Mouse (Mus musculus) liver, adult (tissue): Measurements from ENCODE around the gene Tnf.

ENCODE experiments used
- GATA4 ChIP-seq: IDR thresholded peaks from 2 replicates; pipeline ENCODE4 v1.6.1; 2014; ENCODE audit warnings: mild to moderate bottlenecking, low read length; ENCODE audit not compliant: insufficient replicate concordance

Gene Tnf

DNA sequence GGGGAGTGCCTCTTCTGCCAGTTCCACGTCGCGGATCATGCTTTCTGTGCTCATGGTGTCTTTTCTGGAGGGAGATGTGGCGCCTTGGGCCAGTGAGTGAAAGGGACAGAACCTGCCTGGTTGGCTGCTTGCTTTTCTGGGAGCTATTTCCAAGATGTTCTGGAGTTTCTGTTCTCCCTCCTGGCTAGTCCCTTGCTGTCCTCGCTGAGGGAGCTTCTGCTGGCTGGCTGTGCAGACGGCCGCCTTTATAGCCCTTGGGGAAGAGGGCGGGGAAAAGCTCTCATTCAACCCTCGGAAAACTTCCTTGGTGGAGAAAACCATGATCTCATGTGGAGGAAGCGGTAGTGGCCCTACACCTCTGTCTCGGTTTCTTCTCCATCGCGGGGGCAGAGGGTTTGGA, at the start of gene Tnf:
Tnf (minus strand) TSS at position 221 of the 400 bp plus-strand sequence.
- TF ChIP-seq GATA4 = no peak

DNA sequence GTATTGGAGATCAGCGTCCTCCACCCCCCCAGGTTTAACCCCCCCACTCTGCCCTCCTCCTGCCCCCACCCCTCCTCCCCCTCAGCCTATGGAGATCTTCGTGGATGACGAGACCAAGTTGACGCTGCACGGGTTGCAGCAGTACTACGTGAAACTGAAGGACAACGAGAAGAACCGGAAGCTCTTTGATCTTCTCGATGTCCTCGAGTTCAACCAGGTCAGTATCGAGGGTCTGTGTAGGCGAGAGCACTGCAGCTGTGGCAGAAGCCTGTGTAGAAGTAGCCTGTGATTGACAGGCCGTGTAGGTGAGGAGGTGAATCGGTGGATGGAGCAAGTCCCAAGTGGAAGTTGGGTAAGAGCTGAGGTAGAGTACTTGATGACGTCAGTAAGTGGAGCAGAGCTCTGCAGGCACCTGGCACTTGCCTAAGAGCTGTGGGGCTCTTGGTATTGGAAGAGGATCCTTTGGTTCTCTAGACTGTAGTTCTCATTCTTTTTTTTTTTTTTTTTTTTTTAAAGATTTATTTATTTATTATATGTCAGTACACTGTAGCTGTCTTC, 49.4 kb upstream of the Tnf start:
- TF ChIP-seq GATA4 = no peak

DNA sequence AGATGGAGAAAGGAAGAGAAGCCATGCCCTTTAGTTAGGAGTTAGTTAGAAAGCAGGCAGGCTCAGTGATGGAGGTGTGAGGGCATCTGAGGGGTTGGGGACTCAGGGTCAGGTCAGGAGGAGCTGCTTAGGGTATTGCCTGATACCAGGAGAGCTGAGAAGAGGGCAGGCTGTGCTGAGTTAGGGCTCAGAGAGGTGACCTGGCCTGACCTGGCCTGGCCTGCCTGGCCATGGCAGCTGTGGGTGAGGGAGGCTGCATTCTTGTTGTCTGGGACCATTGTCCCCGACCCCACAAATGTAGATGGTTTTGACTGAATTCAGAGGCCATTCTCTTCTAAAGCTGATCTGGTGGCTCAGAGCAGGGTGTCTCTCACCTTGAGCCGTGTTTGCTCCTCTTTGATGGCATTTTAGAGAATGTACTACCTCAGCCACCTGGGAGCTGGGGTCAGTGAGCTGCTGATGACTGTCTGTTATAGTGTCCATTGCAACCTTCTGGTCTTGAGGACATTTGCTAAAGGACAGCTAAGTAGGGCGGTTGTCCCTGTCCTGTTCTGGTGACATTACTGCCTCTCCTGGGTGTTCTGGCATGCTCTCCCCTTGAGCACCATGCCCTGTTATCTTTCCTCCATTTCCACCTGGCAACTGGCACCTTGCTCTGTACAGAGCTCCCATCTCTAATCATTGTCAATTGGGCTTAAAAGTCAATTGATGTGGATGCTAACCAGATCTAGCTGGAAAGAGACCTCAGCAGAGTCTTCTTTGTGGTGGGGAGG, 48.7 kb upstream of the Tnf start:
- no peak for TF ChIP-seq GATA4

DNA sequence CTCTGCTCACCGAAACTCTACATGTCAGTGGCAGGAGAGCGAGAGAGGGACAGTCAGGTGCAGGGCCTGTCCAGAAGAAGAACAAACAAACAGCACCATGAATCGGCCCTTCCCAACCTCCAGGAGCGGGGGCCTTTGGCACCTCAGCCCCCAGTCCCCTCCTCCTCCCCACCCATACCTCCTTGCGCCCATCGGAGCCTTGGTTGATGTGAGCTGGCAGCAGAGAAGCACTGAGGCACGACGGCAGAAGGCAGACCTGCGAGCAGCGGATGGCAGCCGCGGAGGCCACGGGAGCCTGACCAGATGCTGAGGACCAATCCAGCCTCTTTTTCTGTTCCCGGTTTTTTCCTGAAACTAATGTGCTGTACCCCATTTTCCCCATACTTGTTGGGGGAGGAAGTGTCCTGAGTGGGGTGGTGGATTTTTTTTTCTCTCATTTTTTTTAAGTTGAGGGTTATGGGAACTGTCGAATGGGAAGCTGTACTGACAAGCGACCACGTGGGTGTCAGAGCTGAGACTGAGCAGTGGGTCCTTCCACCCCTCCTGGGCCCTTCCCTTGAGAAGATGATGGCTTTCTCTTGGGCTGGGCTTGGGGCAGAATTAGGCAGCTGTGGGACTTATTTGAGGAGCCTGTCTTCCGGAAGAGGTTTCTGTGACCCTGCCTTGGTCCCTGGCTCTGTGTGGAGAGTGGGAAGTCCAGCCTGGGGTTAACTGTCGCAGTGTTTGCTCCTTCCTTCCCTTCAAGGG, 47.8 kb upstream of the Tnf start:
- TF ChIP-seq GATA4 = no peak

DNA sequence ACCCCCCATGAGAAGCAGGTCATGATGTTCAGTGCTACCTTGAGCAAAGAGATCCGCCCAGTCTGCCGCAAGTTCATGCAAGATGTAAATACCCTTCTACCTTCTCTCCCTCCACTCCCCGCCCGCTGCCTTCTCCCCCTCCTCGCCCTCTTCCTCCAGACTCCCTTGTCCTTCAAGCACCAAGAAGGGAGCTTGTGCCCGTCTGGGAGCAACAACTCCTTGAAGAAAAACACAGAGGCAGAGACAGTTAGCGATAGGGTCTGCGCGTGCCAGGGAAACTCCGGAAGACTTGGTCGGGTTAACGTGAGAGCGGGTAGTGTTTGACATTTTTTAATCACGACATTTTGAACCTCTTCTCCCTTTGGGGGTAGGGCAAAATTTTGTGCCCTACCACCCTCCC, 47.2 kb upstream of the Tnf start:
- no peak for TF ChIP-seq GATA4

DNA sequence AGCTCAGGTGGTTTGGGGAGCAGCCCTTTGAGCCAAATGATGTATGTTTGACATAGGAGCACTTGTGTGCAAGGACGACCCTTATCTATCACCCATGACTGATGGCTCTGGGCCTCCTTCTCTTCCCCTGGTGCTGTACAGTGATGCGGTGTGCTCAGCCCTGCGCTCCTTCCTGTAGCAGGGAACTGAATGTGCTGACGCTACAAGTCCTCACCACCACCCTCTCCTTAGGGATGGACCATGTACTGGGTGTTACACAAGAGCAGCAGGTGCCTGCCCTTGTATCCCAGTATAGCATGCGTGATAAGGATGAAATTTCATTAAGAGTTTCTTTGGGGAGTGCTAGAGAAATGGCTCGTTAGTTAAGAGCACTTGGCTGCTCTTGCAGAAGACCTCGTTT, 45.3 kb upstream of the Tnf start:
- TF ChIP-seq GATA4 = no peak

DNA sequence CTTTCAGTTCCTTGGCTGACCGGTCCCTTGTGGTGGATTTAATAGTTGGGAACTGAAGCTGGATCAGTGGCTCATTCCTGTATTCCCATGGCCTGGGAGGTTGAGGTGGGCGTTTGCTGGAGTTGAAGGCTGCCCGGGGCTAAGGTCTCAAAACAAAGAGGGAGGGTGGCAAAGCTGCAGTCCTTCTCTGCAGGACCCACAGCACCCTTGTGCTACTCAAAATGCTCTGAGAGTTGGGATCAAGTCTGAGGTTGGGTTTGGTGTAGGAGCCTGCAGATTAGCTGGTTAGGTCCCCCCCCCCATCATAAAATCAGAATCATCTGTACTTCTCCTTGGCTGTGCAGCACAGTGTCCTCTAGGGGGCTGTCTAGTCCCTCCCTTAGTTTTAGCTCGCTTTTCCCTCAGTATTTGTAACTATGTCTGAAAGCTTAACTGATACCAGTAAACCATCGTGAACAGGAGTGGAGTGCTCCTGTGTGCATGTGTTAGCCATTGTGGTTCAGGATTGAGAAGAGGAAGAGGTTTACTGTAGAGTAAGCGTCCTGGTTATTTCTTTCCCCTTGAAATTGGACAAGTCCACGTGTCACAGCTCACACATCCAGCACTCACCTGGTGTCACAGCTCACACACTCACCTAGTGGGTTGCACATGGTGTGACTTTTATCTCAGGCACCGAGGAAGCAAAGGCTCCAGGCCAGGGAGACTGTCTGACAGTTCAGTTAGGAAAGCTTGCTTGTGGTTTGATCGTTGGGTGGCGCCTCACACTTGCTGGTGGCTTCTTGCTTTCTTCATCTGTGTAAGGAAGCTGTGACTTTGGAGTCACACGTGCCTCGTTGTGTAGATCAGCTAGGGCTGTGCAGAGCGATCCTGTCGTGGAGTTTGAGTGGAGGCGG, 44.2 kb upstream of the Tnf start:
- no peak for TF ChIP-seq GATA4

DNA sequence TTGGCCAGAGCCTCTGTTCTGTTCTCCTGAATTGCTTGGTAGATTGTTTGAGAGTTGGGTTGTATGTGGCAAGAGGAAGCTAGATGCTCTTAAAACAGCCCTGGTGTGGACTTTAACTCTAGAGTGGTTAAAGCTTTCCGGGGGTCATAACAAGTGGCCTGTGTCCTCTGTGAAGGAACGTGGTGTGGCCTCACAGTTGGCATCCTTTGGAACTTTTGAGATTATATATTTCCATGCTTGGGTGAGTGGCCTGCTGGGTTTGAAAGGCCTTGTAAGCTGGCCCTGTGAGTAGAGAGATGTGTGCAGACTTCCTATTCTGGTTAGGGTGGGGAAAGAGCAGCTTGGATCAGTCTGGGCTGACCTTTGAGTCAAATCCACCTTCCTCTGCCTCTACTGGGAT, 43.2 kb upstream of the Tnf start:
- no peak for TF ChIP-seq GATA4

DNA sequence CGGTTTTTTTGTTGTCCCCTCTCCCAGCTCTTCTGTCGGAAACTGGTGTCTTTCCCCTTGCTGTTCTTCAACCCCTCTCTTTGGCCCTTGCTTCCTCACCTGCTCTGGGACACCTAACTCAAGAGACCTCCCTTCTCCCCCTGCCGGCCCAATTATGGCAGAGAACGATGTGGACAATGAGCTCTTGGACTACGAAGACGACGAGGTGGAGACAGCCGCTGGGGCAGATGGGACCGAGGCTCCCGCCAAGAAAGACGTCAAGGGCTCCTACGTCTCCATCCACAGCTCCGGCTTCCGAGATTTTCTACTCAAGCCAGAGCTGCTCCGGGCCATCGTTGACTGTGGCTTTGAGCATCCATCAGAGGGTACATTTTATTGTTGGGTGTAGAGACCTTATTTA, 41.3 kb upstream of the Tnf start:
- no peak for TF ChIP-seq GATA4

DNA sequence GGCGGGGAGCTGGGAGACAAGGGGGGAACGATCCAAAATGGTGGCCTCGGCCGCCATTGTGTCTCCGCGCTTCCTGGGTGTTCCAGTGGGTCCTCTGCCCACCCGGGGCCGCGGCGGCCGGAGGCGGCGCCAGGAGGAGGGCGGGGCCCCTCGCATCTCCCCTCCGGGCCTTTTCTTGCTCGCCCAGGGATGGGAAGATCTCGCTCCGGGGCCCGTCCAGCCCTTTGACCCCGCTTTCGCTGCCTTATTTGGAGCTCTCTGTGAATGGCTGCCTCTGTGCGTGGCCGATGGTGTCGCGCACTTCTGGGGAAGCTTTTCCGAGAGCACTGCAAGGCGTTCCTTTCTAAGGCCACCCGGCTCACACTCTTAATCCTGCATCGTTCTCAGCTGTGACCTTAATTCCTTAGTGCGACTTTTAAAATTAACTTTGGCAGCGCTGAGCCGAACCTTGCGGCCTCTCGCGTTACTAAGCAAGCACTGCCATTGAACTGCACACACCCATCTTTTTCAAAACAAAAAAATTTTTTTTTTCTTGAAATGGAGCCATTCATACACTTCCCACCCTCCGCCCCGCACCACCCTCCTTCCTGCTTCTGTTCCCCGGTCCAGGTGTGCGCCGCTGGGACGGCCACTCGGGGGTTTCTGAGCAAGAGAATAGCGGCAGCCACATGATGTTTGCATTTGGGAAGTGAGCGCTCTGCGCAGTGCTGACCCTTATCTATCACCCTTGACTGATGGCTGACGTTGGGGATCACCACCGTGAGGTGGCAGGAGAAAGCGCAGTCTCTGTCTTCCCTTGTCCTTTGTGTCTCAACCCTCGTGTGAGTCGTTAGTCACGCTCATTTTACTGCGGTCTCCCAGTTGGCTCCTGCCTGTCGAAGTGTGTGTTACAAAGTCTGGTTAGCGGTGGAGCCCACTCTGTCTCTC, 40.5 kb upstream of the Tnf start:
- no peak for TF ChIP-seq GATA4

DNA sequence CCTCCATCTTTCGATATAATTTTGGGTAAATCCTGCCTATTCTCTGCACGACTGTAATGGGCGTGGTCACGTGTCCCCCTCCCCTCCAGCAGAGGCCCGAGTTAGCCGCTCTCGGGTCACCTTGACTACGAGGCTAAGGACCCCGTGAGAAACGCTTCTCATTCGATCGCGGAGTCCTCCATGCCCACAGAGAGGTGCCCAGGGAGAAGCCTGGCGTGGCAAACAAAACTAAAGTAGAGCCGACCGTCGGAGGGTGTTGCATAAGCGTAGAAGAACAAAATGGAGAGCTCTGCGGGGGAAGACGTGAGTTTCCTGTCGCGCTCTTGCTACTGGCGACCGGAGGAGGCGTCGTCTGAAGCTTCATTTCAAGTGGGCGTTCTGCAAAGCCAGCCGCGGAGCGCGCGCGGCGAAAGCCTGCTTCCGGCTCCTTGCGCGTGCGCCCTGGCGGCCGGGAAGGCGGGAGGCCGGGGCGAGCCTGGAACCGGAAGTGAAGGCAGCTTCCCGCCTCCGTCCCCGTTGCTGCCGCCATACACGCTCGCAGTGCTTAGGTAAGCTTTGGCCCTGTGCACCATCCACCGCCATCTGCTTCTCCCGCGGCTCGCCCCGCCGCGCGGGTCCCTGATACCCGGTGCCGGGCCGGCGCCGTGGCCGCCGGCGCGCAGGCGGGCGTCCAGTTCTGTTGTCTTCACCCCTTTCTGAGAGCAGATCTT, 39.7 kb upstream of the Tnf start, which contains the start of gene Ddx39b:
Ddx39b (plus strand) TSS at position 442 of the 710 bp plus-strand sequence.
- TF ChIP-seq GATA4 = no peak

DNA sequence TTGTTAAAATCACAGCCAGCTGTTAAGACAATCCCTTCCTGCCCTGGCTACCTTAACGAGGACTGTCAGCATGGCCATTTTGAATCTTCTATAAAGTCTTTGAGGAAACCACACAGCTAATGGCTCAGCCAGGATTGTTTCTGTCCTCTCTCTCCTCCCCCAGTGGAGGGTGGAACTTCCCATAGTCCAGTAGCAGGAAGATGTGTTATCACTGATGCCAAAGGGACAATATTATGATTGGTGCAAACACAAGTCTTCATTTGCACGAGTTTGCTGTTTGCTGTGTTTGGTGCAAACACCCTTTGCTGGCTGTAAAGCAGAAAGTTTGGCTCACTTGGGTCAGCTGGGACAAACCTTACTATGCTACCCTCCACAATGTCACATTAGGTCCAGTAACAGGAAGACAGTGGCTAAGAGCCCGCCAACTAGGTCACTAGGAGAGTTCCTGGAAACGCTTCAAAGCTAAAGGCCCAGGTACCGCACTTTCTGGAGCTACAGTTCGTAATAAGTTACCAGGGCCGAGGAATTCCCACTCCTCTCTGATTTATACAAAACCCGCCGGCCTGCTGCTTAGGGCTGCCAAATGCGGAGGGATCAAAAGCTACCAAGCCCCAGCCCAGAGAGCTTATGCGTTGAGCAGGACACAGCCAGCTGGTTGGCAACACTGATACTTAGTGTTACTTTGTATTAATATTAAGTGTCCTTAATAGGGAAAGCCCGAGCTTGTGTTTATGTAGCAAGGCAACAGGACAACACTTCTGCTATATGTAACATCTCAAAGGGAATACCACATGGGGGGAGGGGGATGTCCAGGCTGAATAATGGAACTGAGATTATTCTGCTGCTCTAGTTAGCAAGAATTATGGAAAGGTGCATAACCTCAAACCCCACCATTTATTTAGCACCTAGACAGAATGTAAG, 38.8 kb upstream of the Tnf start:
- no peak; the same call in 1 of the 2 replicates for TF ChIP-seq GATA4

DNA sequence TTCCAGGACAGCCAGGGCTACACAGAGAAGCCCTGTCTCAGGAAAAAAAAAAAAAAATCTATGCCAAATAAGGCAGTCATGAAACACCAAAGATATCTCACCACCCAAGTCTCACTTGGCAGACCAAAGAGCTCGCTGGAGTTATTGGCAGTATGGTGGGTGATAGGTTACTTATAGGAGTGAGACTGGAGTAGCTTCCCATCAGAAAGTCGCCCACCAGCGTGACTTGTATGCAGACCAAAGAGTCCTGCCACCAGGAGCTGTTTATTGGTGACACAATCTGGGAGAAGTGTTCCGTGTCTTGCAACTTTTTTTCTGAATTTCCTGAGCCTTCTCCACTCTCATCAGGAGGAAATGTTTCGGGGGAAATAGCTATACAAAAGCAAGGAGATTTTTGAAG, 37.9 kb upstream of the Tnf start:
- TF ChIP-seq GATA4 = no peak

DNA sequence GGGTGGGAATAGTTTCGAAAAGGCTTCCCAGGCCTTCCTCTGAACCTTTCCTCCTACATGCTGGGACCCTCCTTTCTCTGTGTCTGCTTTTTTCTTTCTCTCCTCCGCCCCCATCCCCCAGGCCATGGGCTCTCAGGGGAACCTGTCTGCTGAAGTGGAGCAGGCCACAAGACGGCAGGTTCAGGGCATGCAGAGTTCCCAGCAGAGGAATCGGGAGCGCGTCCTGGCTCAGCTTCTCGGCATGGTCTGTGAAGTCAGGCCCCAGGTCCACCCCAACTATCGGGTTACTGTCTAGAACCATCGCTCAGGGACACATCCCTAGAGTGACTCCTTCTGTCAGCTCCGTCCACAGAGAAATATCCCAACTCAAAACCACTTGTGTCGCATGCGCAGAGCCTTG, 35.7 kb upstream of the Tnf start:
- TF ChIP-seq GATA4 = no peak
